Mouse (Mus musculus) brain, embryonic 18.5 days (tissue): ENCODE data around the gene Nipsnap1.
A peak's percentile ranks its signal among the peaks of the same experiment; 100 is the strongest.

ENCODE experiments used
- DNase-seq: peaks from one replicate; pipeline ENCODE4 v3.0.0-alpha.2; 2012; ENCODE audit warnings: low read depth, low spot score

Gene Nipsnap1

GRCm38 (mm10) chr11:4865645-4866251 is 8.0 kb upstream of the Nipsnap1 start:
- peak; percentile 55 for DNase-seq

GRCm38 (mm10) chr11:4874551-4874950 is 800 bp downstream of the Nipsnap1 start:
- DNase-seq, result no peak

- no peak for DNase-seq
Observed at GRCm38 (mm10) chr11:4881087-4881486, 7.3 kb downstream of the Nipsnap1 start.

GRCm38 (mm10) chr11:4882892-4883627 is 9.3 kb downstream of the Nipsnap1 start:
- no peak for DNase-seq

DNA sequence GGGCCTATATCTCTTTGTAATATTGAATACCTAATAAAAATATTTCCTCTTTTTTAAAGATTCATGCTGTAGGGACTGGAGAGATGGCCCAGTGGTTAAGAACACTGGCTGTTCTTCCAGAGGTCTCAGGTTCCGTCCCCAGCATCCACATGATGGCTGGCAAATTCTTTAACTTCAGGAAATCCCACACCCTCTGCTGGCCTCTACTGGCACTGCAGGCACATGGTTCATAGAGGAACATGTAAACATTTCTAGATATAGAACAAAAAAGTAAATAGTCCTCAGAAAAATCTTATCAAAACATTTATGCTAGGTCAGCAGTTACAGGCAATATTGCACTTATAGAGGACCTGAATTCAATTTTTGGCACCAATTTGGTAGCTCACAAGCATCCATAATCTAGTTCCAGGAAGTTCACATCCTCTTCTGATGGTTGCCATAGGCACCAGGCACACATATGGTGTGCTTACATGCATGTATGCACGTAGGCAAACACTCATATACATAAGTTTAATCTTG is 11.7 kb downstream of the Nipsnap1 start:
- no peak for DNase-seq

- DNase-seq, result no peak
Observed at GRCm38 (mm10) chr11:4886987-4887386, 13.2 kb downstream of the Nipsnap1 start.

DNA sequence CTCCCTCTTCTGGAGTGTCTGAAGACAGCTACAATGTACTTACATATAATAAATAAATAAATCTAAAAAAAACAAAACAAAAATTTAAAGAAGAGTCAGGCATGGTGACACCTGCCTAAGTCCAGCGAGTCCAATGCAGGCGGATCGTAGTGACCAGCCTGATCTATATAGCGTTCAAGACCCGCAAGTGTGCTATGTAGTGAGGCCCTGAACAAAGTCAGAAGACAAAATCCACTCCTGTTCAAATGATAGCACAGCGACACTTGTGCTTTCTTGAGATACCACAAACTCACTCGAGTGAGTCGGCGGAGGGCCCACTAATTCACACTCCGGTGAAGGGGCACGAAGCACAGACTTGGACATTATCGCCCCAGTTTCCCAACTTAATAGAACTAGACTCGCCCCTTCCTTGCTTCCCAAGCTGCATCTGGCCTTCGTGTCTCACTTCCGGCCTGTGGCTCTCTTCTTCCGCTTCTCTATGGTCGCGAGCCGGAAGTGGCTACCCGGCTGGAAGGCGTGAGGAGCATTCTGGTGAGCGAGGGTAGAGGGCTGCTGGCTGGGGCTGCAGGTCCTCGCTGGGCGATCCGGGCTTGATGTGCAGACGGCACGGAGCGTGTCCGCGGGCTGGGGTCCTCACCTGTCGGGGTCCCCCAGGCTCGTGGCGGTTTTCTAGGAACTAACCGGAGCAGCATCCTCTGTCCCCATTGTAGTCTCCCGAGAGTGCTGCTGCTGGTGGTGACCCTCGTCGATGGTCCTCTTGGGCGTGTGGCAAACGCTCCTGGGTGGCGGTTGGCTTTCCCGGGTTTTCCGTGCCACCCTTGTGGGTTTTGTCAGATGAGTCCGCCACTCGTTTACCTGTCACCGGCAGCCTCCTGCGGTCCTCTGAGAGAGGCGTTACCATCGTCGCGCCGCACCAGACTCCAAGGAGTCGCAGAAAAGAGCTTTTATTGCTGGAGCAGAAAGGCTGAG is 21.4 kb downstream of the Nipsnap1 start, which contains the start of gene Thoc5:
Gene Thoc5, plus strand, starts transcription at position 473 of the 969 bp plus-strand sequence.
- peak; percentile 69 for DNase-seq

DNA sequence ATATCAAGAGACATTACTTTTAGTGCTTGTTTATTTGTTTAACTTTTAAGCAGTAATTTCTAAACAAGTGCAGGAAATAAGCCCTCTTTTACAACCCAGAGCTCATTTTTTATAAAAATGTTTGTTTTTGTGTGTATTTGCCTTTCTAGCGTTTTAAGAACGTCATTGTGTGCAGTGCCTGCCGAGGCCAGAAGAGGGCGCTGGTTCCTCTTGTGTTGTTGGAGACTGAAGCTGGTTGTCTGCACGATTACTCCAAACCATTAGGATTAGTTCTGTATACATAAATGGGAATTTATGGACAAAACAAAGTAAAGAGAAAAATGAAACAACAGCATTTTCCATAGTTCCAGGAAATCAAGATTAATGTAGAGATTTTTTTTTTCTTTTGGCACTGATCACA is 26.7 kb downstream of the Nipsnap1 start:
- no peak for DNase-seq

DNA sequence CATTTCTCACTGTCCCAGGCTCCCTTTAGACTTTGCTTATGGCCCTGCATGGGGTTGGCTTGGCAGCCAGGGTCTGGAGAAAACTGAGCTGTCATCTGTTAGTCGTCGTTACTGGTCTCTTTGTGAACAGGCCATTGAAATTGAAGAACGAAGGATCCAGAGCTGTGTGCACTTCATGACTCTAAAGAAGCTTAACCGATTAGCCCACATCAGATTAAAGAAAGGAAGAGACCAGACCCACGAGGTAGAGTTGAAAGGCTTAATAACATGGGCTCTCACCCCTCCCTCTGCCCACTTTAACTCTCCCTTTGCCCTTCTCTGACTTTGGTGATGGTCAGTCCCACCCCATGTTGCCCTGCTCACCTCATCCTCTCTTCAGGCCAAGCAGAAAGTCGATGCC is 28.2 kb downstream of the Nipsnap1 start:
- DNase-seq, result no peak

DNA sequence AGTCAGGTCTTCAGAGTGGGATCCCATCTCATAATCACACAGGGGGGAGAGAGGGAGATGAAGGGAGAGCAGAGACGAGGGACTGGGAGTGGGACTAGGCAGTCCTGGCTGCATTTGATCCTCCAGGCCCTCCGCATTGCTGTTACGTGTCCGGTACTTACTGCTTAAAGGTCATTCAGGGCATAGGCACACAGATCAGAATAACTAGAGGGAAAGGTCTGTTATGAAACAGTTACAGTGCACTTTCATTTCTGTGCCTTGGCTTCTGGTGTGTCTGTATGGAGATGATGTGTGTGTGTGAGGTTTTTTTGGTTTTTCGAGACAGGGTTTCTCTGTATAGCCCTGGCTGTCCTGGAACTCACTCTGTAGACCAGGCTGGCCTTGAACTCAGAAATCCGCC is 32.5 kb downstream of the Nipsnap1 start:
- no peak for DNase-seq

- DNase-seq, result peak; percentile 12
Observed at GRCm38 (mm10) chr11:4916068-4916467, 42.3 kb downstream of the Nipsnap1 start.

GRCm38 (mm10) chr11:4921281-4921680 is 47.5 kb downstream of the Nipsnap1 start:
- no peak for DNase-seq

DNA sequence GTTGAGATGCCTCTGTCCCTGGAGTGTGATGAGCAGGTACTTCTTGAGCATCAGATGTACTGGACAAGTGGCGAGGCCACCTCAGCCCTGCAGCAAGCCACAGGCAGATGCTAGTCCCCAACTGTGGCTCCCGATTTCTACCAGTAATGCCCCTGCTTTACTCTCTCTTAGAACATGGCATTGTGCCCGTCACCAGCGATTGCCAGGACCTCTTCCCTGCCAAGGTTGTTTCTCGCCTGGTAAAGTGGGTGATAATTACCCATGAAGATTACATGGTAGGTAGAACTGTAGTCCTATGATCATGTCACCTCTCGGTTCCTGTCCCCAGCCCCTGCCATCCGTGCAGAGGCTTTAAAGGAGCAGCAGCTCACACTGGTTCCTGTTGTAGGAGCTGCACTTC is 48.0 kb downstream of the Nipsnap1 start:
- no peak for DNase-seq

GRCm38 (mm10) chr11:4927224-4927623 is 53.5 kb downstream of the Nipsnap1 start:
- DNase-seq, result no peak

GRCm38 (mm10) chr11:4931009-4931601 is 57.4 kb downstream of the Nipsnap1 start:
- DNase-seq, result no peak

DNA sequence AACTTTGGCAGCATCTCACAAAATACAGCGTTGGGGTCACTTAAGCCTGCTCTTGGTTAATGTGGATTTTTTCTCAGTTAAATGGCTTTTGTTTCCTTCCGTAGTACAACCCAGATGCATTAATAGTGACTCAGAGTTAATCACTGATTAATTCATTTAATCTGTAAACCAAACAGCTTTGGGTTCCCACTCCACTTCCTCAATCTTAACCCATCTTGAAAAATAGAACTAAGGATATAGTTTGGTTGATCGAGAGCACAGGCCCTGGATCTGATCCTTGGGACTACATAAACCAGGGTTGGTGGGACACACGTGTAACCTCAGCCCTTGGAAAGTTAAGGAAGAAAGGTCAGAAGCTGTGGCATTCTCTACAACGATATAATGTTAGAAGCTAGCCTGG is 62.5 kb downstream of the Nipsnap1 start:
- no peak for DNase-seq
